24 mouse cellular contexts compared by ENCODE assay signal in genomic region chr17:72012775-72013174, GRCm38 (mm10).
DNase-seq lines count a peak whose midpoint lies in the region; ATAC-seq lines count a peak whose summit lies in the region.
"Had no signal": no experiment of that assay in that cellular context is flagged by ENCODE, and none has a peak within 500 bp of the region (broad histone marks: within the 10 kb centered on the region; RNA-seq: fewer than 3 reads in every experiment).

No protein-coding gene starts in this region.

- peak; percentile 73 for ATAC-seq in kidney, embryonic 15.5 days (replicated peaks; ENCODE audit: low FRiP score)
- ATAC-seq: CD4-positive, CD25-positive, alpha-beta regulatory T cell, adult 4 months; forebrain, embryonic 13.5 days; forebrain, embryonic 15.5 days; forebrain, postnatal 0 days; Patski had no signal

- no peak overlapping the region for H3K4me3 ChIP-seq in kidney, embryonic 15.5 days (replicated peaks)
- H3K4me3 ChIP-seq: embryonic facial prominence, embryonic 12.5 days; forebrain, embryonic 13.5 days; forebrain, embryonic 15.5 days had no signal

- H3K4me2 ChIP-seq in kidney, embryonic 15.5 days = no peak overlapping the region
- H3K4me2 ChIP-seq: embryonic facial prominence, embryonic 12.5 days; forebrain, embryonic 13.5 days; forebrain, embryonic 15.5 days had no signal

- 0 out of 2 replicates have a peak, but pooled peaks cover 3% of the 10 kb centered on the region for H3K4me1 ChIP-seq in kidney, embryonic 15.5 days
- H3K4me1 ChIP-seq: embryonic facial prominence, embryonic 12.5 days; forebrain, embryonic 13.5 days had no signal

- no peaks in the 10 kb centered on the region for H3K36me3 ChIP-seq in kidney, embryonic 15.5 days
- H3K36me3 ChIP-seq: embryonic facial prominence, embryonic 12.5 days; forebrain, embryonic 15.5 days; G1E had no signal

- WGBS in kidney, embryonic 15.5 days = 35% methylated on average over 9 of the region's 9 CpGs

- H3K27ac ChIP-seq in kidney, embryonic 15.5 days = no peak overlapping the region
- H3K27ac ChIP-seq: embryonic facial prominence, embryonic 12.5 days; forebrain, embryonic 13.5 days; forebrain, embryonic 15.5 days had no signal

- peak; percentile 43 for DNase-seq in heart, adult 11 months
- DNase-seq in heart, adult 8-10 months (ENCODE audit: low spot score) = no peak
- DNase-seq in kidney, adult 9 months = no peak
- DNase-seq in liver = no peak
- DNase-seq: adrenal gland, adult 2 months; adrenal gland, postnatal 10 days; adrenal gland, postnatal 25 days; B cell, adult 2 months; cerebellum, adult 11 months; cerebellum, adult 18-20 months; cerebellum, adult 8-10 months; cerebellum, adult 9-11 months; cerebellum, postnatal 14 days; cerebellum, postnatal 36 days; embryo, embryonic 11 days; forebrain, postnatal 0 days had no signal

- H3K9ac ChIP-seq in kidney, embryonic 15.5 days = no peak overlapping the region
- H3K9ac ChIP-seq: embryonic facial prominence, embryonic 12.5 days; forebrain, embryonic 13.5 days; forebrain, embryonic 15.5 days; forebrain, postnatal 0 days had no signal

- no peaks in the 10 kb centered on the region for H3K9me3 ChIP-seq in kidney, embryonic 15.5 days (replicated peaks)
- H3K9me3 ChIP-seq: embryonic facial prominence, embryonic 12.5 days; forebrain, embryonic 13.5 days; forebrain, embryonic 15.5 days had no signal

- H3K27me3 ChIP-seq in kidney, embryonic 15.5 days = no peaks in the 10 kb centered on the region
- H3K27me3 ChIP-seq: CH12.LX; embryonic facial prominence, embryonic 12.5 days; forebrain, embryonic 15.5 days; Patski had no signal
